Mouse (Mus musculus): Measurements from ENCODE around the gene Rfx2. TPM values are rescaled to one million over a fixed set of nuclear protein-coding genes. Genes with fewer than 3 reads are reported as not detected.

Rfx2 gene
- total RNA-seq, 2 experiments from 2014 or later = 2.8 to 4.4 TPM

DNA sequence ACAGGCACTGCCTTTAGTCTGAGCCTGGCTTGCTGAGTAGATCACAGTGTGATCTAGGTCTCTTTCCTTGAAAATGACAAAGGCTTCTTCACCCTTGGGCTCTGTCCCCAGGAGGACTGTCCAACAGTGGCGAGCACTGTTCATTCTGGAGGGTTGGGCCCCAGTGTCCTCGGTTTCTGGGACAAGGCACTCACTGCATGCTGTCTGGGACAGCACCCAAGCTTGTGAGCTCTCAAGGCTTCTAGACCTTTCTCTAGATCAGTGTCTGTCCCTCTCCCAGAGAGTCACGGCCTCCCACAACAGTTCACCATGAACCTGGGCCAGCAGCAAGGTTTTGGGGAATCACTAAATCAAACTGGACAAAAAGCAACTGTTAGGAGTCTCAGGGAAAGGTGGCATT lies 38.2 kb downstream of the Rfx2 start:
- no peak for ATAC-seq (replicated peaks; ENCODE audit: poor library complexity, severe bottlenecking)

DNA sequence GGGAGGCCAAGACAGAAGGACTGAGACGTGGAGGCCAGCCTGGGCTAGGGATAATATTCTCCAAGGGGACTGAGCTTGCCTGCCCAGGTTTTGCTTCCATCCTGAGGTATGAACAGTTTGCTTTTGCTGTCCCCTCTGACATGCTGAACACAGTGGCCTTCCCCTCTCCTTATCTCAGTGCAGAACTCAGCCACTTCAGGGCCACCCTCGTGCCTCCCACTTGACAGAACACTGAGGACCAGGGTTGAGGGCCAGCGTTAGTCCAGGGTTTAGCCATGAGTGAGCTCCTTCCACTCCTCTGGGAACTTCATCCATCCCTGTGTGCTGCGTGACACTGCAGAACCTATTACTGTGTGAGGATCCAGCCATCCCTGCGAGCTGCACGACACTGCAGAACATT lies 41.5 kb downstream of the Rfx2 start:
- ATAC-seq (replicated peaks; ENCODE audit: poor library complexity, severe bottlenecking) = no peak

DNA sequence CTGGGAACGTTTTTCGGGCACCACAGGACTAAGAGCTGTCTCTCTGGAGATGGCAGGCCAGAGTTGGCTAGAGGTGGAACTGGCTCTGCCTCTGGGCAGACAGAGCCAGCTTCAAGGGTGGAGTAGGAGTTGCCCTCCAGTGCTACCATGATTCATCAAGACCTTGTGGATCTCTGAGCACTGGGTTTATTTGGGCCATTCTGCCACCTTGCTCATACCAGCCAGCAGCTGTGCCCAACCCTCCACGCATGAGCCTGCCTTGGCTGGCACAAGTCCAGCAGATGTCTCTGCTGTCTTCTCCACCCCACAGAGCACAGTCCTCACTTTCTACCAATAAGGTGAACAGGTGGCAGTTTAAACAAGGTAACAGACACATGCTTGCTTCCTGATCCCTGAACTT lies 41.9 kb downstream of the Rfx2 start:
- no peak for ATAC-seq (replicated peaks; ENCODE audit: poor library complexity, severe bottlenecking)

DNA sequence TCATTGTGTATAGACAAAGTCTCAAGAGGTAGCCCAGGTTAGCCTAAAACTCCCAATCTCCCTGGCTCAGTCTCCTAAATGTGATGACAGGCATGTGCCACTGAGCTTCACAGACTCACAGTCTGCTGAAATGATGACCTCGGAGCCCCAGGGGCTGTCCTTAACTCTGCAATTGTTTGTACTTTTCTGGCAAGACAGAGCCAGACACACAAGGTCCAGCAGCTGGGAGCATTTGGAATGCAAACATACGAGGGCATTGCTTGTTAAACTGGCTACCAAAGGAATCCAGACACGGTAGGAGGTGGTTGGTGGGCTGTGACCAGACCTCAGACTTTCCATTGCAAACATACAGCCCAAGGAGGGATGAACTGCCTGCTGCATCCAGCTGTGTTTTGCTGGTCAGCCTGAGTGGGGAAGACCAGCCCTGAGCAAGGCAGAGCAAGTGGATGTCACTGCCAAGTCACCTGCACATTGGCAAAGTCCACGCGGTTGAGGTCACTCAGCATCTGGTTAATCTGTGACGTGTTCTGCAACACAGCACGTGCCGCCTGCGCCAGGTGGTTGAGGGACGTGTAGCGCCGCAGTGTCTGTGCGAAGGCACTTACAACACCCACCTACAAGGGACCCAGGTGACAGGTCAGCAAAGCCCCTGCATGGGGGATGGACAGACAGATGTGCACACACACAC lies 50.4 kb downstream of the Rfx2 start:
- no peak for ATAC-seq (replicated peaks; ENCODE audit: poor library complexity, severe bottlenecking)

DNA sequence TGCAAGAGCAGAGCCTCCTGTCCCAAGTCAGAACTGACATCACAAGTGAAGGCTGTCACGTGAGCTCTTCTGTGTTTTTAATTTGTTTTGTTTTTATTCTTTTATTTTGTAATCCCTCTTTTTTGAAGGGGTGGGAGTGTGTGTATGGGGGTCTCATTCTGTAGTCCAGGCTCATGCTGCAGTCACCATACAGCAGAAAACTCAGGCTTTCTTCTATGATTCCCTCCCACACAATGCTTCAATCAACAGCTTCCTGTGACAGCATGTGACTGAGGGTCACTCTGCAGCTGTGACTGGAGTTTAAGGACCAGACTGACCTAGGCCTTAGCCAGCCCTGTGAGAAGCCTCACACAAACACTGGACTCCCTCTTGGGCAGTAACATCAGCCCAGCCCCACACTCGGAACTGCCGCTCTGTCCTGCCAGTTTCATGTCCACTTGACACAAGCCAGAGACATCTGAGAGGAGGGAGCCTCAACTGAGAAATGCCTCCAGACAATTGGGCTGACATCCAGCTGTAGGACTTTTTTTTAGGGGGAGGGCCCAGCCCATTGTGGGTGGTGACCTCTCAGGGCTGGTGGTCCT lies 51.9 kb downstream of the Rfx2 start:
- ATAC-seq (replicated peaks; ENCODE audit: poor library complexity, severe bottlenecking) = no peak

DNA sequence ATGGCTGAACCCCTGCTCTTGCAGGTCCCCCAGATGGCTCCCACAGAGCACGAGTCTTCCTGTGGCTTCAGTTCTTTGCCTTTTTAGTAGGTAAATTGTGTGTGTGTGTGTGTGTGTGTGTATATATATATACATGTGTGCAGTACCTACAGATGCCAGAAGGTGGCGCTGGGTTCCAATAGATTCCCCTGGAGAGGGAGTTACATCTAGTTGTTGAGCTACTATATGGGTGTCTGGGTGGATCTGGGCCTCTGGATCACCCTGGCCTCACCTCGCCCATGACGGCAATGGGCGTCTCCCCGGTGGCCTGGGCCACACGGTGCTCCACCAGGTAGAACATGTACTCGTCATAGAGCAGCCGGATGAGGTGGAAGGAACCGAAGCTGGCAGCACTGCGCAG lies 53.2 kb downstream of the Rfx2 start:
- ATAC-seq (replicated peaks; ENCODE audit: poor library complexity, severe bottlenecking) = no peak; the same call in 1 of the 2 replicates

DNA sequence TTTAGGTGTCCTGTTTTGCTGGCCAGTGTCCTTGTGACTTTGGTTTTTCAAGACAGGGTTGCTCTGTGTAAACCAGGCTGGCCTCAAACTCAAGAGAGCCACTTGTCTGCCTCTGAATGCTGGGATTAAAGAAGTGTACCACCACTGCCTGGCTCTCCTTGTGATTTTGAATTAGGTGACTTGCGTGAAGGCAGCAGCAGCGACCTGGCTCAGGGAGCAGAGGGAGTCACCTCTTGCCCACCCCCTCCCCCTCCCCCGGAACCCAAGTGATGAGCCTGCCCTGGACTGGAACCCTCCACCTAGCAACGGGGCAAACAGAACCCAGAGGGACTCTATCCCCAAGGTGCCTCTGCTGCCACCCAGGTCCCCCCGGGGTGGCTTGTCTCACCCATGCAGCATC lies 60.9 kb downstream of the Rfx2 start, which contains the start of gene Prr22:
Gene Prr22 (plus strand): TSS at position 301 of the 400 bp plus-strand sequence.
- ATAC-seq (replicated peaks; ENCODE audit: poor library complexity, severe bottlenecking) = no peak

DNA sequence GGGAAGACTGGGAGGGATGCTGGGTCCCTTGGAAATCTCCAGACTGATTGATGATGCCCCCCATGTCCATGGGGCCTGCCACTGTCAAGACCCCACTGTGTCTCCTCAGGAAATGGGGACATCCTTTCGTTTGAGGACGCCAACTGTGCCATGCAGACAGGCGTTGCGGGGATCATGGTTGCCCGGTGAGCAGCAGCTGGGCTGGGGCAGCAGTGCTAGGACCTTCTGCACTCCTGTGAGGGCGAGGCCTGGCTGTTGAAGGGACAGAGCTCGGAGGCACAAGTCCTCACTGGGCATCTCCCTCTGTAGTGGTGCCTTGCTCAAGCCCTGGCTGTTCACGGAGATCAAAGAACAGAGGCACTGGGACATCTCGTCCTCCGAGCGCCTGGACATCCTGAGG lies 61.9 kb downstream of the Rfx2 start:
- no peak for ATAC-seq (replicated peaks; ENCODE audit: poor library complexity, severe bottlenecking)

DNA sequence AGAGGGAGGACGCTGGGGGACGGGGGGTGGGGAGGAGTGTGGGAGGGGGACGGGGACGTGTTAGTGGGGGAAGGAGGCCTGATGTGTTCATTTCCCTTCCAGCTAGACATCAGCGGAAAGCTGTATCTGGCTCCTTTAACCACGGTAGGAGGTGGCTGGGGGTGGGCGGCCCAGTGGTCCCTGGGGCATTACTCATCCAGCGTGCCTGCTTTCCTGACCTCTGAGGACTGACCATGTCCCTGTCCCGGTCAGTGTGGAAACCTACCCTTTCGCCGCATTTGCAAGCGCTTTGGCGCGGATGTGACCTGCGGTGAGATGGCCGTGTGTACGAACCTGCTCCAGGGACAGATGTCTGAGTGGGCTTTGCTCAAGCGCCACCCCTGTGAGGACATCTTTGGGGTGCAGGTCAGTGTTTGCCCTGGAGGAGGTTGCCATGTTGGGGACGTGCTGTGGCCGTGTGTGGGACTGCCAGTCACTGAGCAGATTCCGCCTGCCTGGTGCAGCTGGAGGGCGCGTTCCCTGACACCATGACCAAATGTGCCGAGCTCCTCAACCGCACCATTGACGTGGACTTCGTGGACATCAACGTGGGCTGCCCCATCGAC lies 63.2 kb downstream of the Rfx2 start:
- ATAC-seq (replicated peaks; ENCODE audit: poor library complexity, severe bottlenecking) = no peak

DNA sequence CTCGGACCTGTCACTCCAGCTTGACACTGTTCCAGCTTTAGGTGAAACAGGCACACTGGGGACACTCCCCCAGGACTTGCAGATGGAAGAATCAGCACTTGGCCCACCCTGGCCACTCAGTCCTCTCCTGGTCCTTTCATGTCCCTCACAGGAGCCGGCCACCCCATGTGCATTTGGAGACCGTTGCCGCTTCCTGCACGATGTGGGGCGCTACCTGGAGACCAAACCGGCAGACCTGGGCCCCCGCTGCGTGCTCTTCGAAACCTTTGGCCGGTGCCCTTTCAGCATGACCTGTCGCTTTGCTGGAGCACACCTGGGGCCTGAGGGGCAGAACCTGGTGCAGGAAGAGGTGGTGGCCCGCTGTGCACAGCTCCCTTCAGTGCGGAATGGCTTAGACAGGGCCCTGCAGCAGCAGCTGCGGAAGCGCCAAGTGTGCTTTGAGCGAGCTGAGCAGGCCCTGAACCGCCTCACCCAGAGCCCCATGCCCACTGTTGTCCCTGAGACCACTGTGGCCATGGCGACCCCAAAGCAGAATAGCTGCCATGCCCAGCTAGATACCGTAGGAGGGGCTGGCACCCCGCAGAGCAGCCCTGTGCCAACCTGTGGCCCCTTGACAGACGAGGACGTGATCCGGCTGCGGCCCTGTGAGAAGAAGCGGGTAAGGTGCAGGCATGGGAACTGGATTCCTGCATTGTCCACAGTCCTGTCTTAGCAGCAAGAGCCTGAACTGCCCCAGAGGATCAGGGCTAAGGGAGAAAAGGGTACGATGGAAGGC lies 64.0 kb downstream of the Rfx2 start:
- ATAC-seq (replicated peaks; ENCODE audit: poor library complexity, severe bottlenecking) = no peak

DNA sequence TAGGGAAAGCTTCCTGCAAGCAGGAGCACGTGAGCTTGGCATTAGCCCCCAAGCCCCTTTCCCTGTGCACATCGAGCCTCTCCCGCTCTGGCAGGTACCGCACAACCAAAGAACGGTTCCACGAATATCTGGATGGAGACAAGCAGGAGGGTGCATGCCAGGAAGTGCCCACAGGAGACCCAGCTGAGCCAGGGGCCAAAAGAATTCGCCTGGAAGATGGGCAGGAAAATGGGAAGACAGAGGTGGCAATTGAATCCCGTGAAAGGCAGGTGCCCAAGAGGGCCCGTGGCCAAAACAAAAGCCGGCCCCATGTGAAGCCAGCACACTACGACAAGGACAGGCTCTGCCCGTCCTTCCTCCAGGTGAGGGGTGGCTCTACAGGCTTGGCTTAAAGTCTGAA lies 65.4 kb downstream of the Rfx2 start:
- no peak for ATAC-seq (replicated peaks; ENCODE audit: poor library complexity, severe bottlenecking)

DNA sequence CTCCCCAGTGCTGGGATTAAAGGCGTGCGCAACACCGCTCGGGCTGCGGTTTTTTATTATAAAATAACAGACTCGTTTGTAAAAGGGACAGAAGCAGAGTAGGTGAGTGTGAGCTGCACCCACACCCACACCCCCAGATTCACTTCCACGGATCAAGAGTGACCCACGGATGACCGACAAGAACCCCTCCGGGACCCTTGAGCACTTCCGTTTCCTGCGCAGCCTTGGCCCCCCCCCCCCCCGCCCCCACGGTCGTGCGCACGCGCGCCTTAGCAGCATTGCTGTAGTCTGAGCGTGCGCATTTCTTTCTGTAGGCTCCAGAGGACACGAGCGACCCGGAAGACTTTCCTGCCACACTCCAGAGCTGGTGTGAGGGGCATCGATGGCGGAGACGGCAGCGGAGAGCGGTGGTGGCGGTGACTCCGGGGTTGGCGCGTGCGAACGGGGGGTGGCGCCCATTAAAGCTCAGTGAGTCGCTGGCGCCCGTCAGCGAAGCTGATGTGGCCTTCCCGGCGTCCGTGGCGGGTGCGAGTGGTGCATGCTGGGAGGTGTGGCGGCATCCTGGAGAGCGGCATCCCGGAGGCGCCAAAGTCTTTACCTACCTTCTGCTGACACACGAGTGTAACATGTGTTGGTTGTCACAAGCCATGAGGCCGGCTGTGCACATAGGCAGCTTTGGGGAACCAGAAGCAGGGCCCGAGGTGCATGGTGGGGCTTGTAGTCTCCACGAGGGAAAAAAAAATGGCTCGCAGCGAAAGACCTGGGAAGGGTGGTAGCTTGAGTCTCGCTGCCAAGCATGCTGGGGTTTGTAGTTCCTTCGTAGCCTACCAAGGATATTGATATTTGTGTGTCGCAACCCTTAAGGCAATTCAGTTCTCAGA lies 66.1 kb downstream of the Rfx2 start, which contains the start of gene Dus3l:
Gene Dus3l (plus strand): TSS at position 284 of the 881 bp plus-strand sequence.
- ATAC-seq (replicated peaks; ENCODE audit: poor library complexity, severe bottlenecking) = peak; percentile 68

DNA sequence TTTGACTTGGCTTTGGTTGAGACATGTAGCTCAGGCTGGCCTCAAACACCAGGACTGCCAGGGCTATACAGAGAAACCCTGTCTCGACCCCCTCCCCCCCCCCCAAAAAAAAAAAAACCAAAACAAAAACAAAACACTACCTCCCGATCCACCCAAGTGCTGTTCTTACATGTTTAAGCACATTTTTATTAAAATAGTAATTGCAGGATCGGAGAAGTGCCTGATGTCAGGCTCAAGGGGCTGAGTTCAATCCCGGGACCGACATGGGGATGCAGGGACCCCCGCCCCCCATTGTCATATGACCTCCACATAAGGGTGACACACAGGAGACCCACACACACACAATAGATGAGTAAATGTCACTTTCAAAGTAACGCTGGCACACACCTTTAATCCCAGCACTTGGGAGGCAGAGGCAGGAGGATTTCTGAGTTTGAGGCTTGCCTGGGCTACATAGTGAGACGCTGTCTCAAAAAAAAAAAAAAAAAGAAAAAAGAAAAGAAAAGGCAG lies 67.0 kb downstream of the Rfx2 start:
- no peak for ATAC-seq (replicated peaks; ENCODE audit: poor library complexity, severe bottlenecking)

DNA sequence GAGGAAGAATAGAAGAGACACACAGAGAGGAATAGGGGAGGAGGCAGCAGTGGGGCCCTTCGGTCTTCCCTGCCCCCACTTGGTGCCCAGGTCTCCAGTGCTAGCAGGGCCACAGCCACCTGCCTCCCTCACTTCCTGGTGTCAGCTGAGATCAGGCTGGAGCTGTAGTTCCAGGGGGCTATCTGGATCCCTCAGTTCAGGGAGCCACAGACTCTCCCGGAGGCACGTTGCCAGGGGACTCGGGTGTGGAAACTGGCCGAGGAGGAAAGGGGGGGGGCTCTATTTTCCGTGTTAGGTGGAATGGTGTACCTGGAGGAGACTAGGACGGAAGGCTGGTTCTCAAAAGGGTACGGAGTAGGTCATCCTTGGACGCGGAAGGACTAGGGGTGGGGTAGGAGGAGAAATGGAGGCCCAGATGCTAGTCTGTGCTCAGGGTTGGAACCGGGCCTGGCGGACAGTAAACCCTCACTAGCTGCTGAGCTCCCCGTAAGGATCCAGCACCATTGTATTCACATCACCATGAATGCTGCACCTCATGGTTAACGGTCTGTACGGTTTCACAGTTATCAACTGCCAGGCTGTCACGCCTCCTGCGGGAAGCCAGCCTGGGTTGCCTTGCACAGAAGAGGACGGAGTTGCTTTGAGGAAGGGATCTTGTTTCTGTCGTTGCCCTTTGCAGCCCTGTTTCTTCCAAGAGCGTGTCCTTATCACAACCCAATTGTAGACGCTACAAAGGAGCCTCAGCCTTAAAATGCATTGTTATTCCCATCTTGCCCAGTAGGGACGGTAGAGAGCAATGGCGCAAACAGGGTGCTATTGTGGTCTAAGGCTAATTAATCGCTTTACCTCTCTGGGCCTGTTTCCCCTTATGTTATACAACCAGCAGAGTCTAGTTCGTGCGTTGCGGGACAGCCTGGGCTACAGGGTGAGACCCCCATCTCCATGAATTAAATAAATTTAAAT lies 67.8 kb downstream of the Rfx2 start:
- peak; percentile 31 for ATAC-seq (replicated peaks; ENCODE audit: poor library complexity, severe bottlenecking)

DNA sequence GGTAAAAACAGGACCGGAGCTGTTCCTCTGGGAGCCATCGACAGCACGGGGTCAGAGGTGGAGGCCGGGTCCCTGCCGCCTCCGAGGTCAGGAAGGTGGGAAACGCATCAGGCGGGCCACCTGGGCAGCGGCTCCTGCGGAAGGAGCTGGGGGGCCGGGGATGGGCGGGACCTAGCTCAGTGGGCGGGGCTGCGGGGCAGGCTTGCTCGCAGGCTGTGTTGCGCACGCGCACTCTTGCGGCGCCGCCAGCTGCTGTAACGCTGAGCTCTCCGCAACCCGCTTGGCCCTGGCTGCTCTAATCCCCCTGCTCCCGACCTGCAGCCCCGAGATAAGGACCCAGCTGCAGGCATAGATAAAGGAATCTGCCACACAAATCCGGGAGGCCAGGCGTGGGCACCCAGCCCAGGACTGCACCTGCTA lies 68.8 kb downstream of the Rfx2 start:
- ATAC-seq (replicated peaks; ENCODE audit: poor library complexity, severe bottlenecking) = peak; percentile 21

DNA sequence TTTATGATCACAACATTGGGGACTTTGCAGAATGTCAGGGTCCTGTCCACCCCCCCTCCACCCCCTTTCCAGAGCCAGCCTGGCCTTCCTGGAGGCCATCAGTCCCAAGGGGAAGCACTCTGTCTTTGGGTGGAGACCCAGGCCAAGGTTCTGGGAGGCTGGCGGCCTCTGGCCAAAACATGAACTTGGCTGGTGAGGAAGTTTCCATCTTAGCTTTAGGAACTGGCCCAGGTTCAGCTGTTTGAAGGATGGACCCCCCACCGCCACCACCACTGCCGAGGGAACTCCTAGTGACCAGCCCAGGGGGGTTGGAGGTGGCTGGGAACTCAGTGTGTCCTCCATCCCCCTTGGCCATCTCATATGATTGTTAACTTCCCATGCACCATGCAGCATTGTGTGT lies 69.7 kb downstream of the Rfx2 start:
- no peak for ATAC-seq (replicated peaks; ENCODE audit: poor library complexity, severe bottlenecking)

DNA sequence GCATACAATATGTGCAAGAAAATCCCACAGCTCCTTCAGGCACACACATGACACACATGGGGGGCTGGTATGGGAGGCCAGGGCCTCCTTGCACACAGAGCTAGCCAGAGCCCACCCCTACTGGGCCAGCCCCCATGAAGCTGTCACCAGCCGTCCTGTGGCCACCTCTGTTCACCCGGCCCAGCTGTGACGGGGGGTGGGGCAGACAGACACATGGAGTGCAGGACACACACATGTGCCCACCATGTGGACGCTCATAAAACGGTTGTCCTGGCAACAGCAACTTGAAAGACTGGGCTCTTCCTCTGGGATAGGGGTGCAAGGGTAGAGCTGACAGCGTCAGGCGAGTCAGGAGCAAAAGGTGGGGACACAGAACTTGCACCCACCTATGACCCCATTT lies 71.6 kb downstream of the Rfx2 start:
- ATAC-seq (replicated peaks; ENCODE audit: poor library complexity, severe bottlenecking) = no peak

DNA sequence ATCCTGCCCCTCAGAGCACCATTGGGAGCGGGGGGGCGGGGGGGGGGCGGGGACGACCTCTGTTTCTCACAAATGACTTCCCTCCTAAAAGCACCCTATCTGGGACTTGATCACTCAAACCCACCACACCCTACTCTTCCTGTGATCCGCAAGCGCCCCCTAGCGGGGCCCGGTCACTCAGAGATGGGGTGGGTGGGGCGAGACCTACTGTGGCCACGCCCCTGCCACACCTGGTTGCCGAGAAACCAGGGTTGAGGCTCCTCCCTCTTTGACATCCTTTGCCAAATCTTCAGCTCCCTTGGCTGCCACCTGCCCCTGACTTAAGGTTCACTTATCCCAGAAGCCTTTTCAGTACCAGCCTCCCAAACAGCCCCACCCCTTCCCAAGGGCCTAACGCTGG lies 72.7 kb downstream of the Rfx2 start:
- peak; percentile 32 for ATAC-seq (replicated peaks; ENCODE audit: poor library complexity, severe bottlenecking)
